Mouse (Mus musculus): ENCODE data around the gene Immp2l. TPM values are rescaled to one million over a fixed set of nuclear protein-coding genes. Genes with fewer than 3 reads are reported as not detected.
A peak's percentile ranks its signal among the peaks of the same experiment; 100 is the strongest.

The Immp2l gene
- total RNA-seq, 2 experiments from 2014 or later = 9.5 to 14.0 TPM

- no peak overlapping the region for H3K4me3 ChIP-seq
- intact Hi-C loops (cut with DNase I) = no loop called here
- DNase-seq = no peak
Measured at GRCm38 (mm10) chr12:41468374-41468991, 444.6 kb downstream of the Immp2l start.

GRCm38 (mm10) chr12:41469096-41469801, 445.4 kb downstream of the Immp2l start:
- intact Hi-C loops (cut with DNase I) = no loop called here

More at GRCm38 (mm10) chr12:41468374-41468991, 444.6 kb downstream of the Immp2l start:
- no peak overlapping the region for H3K27ac ChIP-seq
- no peak for TF ChIP-seq CTCF (IDR thresholded peaks at IDR 0.05)

GRCm38 (mm10) chr12:41481486-41481885, 457.6 kb downstream of the Immp2l start:
- no peak for TF ChIP-seq CTCF (IDR thresholded peaks at IDR 0.05)
- intact Hi-C loops (cut with DNase I) = loop anchor here (10.0 kb wide), 1 partner anchor 447 kb away; no protein-coding TSS in a partner anchor
- no peak for DNase-seq
- no peak overlapping the region for H3K4me3 ChIP-seq
- H3K27ac ChIP-seq = no peak overlapping the region

More at GRCm38 (mm10) chr12:41469096-41469801, 445.4 kb downstream of the Immp2l start:
- TF ChIP-seq CTCF (IDR thresholded peaks at IDR 0.05) = no peak
- no peak overlapping the region for H3K4me3 ChIP-seq
- no peak overlapping the region for H3K27ac ChIP-seq
- DNase-seq = no peak

- peak overlapping the region; percentile 69 for H3K4me3 ChIP-seq
- DNase-seq = no peak
- H3K27ac ChIP-seq = no peak overlapping the region
- TF ChIP-seq CTCF (IDR thresholded peaks at IDR 0.05) = no peak
- intact Hi-C loops (cut with DNase I) = loop anchor here (10.0 kb wide), 1 partner anchor 448 kb away; no protein-coding TSS in a partner anchor
Measured at GRCm38 (mm10) chr12:41483091-41483592, 459.3 kb downstream of the Immp2l start.

DNA sequence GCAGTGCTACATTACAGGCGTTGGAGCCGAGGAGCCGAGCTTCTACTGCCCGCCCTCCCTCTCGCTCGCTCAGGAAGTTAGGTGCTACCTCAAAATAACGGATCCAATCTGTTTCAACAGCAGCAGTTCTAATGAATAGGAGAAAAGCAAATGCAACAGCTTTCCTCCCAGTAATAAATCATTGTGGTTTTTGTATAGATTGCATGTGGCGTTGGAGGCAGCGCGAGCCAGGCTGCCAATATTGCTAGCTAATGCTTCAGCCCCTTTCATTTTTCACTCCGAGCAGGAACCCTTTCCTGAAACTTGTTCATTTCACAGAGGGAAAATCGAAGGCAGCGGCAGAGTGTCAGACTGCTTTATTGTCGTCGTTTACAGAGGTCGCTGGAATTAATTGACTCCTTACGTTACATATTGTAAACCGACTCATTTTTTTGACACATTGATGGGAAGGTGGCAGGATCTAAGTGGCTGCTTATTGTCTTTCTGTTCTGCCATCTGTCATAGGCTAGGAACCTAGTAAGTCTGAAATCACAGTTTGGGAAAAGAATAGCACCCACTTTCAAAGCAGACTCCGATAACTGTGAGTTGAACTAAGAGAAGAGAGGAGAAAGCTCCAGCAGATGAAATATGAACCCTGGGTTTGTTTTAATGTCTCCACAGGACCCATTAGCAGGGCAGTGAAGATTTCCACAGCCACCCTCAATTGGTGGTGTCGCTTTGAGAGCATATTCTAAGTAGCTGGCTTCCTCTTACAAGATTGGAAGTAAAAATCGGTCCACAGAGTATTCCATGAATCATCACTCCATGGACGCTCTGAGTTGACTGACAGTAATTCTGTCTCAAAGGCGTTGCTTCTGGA, 459.9 kb downstream of the Immp2l start:
- peak overlapping the region; percentile 69 for H3K4me3 ChIP-seq
- no peak for TF ChIP-seq CTCF (IDR thresholded peaks at IDR 0.05)
- intact Hi-C loops (cut with DNase I) = loop anchor here (10.0 kb wide), 1 partner anchor 449 kb away; no protein-coding TSS in a partner anchor
- no peak overlapping the region for H3K27ac ChIP-seq
- DNase-seq = no peak

DNA sequence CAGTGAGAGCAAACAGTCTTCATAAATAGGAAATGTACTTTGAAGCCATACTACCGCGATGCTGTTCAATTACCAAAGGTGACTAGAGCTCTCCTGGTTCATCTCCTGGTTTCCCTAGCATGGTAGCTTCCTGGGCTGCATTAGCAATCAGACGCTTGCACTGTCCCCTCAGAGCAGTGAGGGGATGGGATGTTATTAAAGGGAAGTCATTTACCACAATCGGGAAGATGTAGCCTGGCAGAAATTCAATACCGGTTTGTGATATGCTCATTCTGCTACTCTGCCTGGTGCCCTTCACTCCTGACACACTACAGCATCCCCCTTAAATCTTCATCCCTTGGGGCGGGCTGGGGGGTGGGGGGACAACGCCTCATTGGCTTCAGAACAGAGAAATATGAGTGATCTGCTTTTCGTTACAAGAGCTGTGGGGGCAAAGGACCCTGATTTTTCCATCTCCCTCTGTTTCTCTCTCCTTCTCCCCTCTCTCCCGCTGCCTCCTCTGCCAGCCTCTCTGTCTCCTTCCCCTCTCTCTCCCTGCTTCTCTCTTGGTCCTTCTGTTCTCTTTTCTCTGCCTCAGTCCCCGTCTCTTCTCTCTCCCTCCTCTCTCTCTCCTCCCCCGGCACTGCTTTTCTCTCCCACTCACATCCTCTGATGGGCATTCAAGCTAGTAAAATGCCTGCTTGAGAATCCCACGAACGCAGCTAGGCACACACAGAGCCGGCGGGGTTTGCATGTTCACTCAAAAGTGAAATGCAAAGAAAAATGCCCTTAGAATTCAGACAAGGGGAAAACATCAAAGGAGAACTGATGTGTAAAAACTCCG, 461.0 kb downstream of the Immp2l start:
- DNase-seq = no peak
- no peak for TF ChIP-seq CTCF (IDR thresholded peaks at IDR 0.05)
- intact Hi-C loops (cut with DNase I) = loop anchor here (5.0 to 10.0 kb wide), 2 partner anchors 450 to 648 kb away; no protein-coding TSS in a partner anchor
- peak overlapping the region; percentile 69 for H3K4me3 ChIP-seq
- H3K27ac ChIP-seq = no peak overlapping the region

DNA sequence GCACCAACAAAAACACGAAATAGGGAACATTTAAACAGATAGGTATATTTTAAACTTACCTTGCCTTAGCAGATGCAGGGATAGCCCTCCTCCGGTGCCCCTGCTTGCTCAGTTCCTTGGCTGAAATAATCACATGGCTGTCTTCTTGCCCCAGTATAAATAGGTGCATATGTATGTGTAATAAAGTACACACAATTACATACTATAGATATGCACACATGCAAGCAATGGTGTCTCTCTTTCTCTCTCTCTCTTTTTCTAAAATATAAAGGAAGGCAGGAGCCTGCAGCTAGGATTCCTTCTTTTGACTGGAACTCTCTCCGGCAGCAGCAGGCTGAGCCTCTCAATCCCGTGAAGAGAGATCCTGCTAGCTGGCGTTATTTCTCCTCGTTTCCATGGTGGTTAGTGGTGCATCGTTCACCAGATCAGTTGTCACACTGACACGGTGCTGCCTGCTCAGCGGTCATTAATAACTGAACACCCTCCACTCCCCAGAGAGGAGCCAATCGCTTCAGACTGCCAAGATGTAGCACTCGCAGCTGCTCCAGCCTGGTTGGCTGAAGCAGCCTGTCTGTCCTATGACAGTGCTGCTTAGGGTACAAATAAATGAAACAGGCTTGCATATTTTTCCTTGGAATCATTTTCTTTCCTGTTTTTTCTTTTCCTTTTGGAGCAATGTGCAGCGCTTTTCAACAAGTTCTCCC, 461.8 kb downstream of the Immp2l start:
- H3K4me3 ChIP-seq = peak overlapping the region; percentile 69
- H3K27ac ChIP-seq = peak overlapping the region; percentile 46; the same call in 1 of the 2 replicates
- TF ChIP-seq CTCF (IDR thresholded peaks at IDR 0.05) = no peak
- DNase-seq = peak; percentile 71
- intact Hi-C loops (cut with DNase I) = loop anchor here (2.0 to 10.0 kb wide), 3 partner anchors 375 to 648 kb away; no protein-coding TSS in a partner anchor

- Histone ChIP-seq H3K27ac (peak within 1 kb of the TSS; percentile 46; the same call in 1 of the 2 replicates), H3K4me3 (peak within 1 kb of the TSS; percentile 69)
- intact Hi-C loops (cut with DNase I) = loop anchor here (2.0 to 10.0 kb wide), 3 partner anchors 376 to 649 kb away; no protein-coding TSS in a partner anchor
Measured at GRCm38 (mm10) chr12:41486331-41486730, 462.4 kb downstream of the Immp2l start, which contains the start of gene Lrrn3. TSS of gene Lrrn3 (minus strand) at chr12:41486431.

GRCm38 (mm10) chr12:41487005-41487404, 463.1 kb downstream of the Immp2l start:
- no peak for DNase-seq
- intact Hi-C loops (cut with DNase I) = loop anchor here (2.0 to 10.0 kb wide), 3 partner anchors 376 to 650 kb away; no protein-coding TSS in a partner anchor
- TF ChIP-seq CTCF (IDR thresholded peaks at IDR 0.05) = peak; percentile 93

More at GRCm38 (mm10) chr12:41486331-41486730, 462.4 kb downstream of the Immp2l start, which contains the start of gene Lrrn3:
- no peak for DNase-seq
- no peak for TF ChIP-seq CTCF (IDR thresholded peaks at IDR 0.05)

GRCm38 (mm10) chr12:41494620-41495019, 470.7 kb downstream of the Immp2l start:
- intact Hi-C loops (cut with DNase I) = no loop called here

More at GRCm38 (mm10) chr12:41487005-41487404, 463.1 kb downstream of the Immp2l start:
- Histone ChIP-seq H3K27ac (no peak overlapping the region), H3K4me3 (no peak overlapping the region)

More at GRCm38 (mm10) chr12:41494620-41495019, 470.7 kb downstream of the Immp2l start:
- H3K4me3 ChIP-seq = no peak overlapping the region
- no peak overlapping the region for H3K27ac ChIP-seq
- peak; percentile 18; the same call in 1 of the 2 replicates for TF ChIP-seq CTCF (IDR thresholded peaks at IDR 0.05)
- DNase-seq = no peak

All from gastrocnemius, adult 2 months (tissue).